Mouse (Mus musculus): Measurements from ENCODE around the gene Gm21992. TPM values are rescaled to one million over a fixed set of nuclear protein-coding genes. Genes with fewer than 3 reads are reported as not detected.

Gm21992 gene
- total RNA-seq, 2 experiments from 2014 or later: 21.2 to 28.3 TPM

DNA sequence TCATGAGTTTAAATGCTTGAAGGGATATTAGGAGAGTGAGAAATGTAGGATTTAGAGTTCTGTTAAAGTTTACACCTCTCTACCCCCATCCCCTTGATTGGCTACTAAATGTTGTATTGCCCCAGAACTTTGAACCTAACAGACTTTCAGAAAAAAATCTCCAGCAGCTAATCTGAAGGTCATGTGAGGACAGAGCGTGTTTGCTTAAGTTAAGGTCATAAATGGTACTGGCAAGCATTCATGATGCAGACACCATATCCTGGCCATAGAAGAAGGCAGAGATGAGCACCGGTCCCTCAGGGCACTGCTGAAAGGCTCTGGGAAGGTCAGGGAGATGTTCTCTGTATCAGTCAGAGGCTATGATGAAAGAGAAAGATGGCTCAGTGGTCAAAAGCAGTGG, 94.1 kb downstream of the Gm21992 start:
- no peak for DNase-seq (ENCODE audit: extremely low spot score in 1 of 2, low spot score in 1 of 2)

DNA sequence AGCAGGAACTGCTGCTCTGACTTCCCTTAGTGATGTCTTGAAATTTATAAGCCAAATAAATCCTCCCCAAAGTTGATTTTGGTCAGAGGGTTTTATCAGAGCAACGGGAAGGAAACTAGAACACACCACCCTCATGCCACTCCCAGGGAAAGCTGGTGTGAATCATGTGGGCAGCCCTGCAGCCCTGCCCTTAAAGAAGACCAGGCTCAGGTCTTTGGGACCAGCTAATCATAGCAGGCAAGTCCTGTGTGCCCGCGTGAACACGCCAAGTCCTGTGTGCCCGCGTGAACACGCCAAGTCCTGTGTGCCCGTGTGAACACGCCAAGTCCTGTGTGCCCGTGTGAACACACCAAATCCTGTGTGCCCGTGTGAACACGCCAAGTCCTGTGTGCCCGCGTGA, 94.7 kb downstream of the Gm21992 start:
- DNase-seq (ENCODE audit: extremely low spot score in 1 of 2, low spot score in 1 of 2): no peak

DNA sequence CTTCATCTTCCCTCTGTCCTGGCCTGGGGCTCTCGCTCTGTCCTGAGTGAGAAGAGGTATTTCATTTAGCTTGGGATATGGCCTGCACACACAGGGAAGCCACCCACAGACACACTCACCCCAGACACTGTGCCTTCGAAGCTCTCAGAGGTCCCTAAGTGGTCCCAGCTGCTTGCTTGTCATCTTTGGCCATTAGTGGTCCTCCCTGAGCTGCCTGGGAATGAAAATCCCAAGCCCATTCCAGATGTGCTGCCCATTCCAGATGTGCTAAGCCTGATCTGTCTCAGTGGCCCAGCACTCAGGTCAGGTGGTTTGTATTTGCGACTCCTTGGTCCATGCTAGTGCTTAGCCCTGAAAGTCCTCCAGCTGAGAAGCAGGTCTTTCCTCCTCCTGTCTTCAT, 97.5 kb downstream of the Gm21992 start:
- DNase-seq (ENCODE audit: extremely low spot score in 1 of 2, low spot score in 1 of 2): no peak

DNA sequence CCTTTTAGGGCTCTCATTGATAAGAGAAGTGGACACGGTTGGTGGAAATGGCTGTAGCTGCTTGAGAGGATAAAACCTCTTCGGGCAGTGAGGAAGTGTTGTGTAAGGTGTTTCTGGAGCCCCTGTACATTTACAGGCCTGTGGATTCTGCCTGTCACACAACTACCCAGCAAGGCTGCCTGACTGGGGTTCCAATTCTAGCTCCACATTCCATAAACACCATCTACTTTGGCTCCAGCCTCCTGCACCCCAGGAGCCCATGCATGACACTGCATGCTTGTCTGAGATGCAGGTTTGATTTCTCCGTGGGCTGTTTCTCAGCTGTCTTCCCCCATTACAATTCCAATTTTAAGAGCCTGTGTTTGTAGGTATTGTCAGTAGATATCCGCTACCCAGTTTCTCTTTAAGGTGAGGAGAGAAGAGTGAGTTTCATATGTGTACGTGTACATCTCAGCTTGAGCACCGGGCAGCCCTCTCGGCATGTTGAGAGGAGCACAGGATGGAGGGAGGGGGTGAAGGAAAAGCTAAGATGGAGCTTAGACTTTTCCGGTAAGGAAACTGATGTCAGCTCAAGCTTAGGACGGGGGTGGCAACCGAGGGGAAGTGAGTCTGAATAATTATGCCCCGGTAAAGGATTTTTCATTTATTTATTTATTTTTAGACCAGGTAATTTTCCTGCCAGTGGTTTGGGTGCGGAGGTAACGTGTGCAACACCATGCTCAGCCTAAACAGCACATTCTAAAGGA, 98.5 kb downstream of the Gm21992 start:
- no peak for DNase-seq (ENCODE audit: extremely low spot score in 1 of 2, low spot score in 1 of 2)

DNA sequence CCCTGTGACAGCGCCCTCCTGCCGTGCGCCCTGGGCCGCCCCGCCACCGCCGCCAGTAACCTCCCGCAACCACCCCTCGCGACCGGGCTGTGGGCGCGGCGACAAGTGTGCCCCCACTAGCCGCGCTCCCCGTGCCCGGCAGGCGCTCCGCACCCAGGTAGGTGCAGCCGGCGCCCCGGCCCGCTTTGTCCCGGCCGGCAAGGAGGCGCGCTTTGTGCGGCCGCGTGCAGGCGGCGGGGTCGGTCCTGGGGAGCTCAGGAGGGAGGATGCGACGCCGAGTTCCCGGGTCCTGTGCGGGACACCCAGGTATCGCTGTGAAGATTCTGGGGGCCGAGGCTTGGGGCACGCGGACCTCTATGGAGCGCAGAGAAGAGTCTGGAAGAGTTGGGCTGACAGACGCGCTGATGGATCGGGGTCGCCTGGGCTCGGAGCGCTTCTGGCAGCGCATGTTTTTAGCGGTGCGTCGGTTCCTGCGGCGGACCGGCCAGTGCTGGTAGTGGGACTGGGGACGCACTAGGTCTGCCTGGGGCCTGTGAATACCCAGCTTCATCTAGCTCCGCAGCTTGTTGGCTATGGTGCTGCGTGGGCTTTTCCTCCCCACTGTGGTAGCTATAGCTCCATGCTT, 99.1 kb downstream of the Gm21992 start:
- no peak for DNase-seq (ENCODE audit: extremely low spot score in 1 of 2, low spot score in 1 of 2)

DNA sequence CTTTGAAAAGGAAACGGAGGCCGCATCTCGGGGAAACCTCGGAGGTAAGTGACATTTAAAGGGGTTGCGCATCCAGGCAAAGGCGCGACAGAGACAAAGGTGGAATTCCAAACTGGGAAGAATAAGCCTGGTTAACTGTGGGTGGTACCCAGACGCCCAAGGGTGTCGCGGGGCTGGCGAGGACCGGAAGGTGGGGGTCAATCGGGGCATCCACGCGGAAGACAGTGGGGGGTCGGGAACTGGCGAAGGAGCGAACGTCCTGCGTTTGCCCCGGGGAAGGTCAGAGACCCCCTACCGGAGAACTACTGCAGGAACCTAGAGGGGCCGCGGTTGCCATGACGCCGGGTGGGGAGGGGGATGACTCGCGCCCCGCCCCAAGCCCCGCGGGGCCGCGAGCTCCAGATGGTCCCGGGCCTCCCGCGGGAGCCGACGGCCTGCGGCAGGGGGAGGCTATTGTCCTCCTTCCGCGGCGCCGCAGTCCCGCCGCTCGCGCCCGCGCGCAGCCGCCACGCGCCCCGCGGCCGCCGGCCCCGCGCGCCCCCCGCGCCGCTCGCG, 99.7 kb downstream of the Gm21992 start:
- no peak for DNase-seq (ENCODE audit: extremely low spot score in 1 of 2, low spot score in 1 of 2)

DNA sequence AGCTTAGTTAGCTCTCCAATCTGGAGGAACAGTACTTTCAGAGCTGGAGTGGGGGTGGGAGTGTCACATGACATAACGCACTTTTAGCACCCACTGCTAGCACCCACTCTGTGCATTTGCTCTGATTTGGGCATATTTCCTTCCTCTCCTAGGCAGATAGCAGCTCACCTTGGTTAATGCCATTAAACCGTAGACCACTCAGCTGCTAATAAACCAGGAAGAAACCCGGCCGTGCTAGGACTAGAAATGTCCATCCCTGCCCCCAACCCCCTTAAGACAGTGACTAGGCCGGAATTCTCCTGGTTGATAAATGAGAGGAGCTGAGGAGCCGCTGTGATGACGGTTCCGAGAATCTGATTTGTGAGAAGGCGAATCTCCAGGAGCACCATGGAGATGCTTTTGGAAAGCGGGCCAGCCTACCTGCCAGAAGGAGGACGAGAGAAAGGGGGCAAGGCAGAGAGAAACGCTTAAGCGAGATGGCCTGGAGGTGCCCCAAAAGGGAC, 100.3 kb downstream of the Gm21992 start, which contains the start of gene Sptbn2:
Gene Sptbn2, plus strand, starts transcription at position 70 of the 503 bp plus-strand sequence.
- peak in 1 of 2 experiments; percentile 59 for DNase-seq (ENCODE audit: extremely low spot score in 1 of 2, low spot score in 1 of 2)

DNA sequence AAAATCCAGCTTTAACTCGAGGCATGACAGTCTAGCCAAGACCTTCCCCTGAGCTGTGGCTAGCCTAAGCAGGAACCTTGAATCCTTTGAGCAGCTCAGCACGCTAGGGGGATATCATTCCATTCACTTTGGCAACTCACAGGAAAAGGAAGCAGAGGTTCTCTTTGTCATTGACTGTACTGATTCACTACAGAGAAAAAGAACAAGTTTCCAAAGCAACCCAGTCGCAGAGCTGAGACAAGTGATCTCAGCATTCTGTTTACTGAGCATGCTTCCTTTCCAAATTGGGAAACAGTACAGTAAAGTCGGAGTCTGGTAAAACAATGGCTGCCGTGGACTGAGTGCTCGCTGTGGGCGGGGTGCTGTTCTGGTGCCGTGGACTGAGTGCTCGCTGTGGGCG, 102.6 kb downstream of the Gm21992 start:
- no peak for DNase-seq (ENCODE audit: extremely low spot score in 1 of 2, low spot score in 1 of 2)

DNA sequence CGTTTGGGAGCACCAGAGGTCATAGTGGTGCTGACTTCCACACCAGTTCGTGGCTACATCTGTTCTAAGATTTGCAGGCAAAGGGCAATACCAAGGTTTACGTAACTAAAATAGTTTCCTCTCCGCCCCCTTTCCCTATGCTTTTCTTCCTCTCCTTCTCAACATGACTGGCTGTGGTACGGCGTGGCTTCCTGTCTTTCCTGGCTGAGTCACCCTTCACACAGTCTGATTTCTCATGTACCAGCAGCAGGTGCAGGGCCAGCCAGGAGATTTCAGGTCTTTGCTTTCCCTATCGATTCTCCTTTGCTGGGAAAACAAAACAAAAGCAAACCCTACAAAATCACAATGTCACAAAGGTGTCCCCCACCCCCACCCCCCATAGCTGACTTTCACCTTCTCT, 110.2 kb downstream of the Gm21992 start:
- no peak for DNase-seq (ENCODE audit: extremely low spot score in 1 of 2, low spot score in 1 of 2)

DNA sequence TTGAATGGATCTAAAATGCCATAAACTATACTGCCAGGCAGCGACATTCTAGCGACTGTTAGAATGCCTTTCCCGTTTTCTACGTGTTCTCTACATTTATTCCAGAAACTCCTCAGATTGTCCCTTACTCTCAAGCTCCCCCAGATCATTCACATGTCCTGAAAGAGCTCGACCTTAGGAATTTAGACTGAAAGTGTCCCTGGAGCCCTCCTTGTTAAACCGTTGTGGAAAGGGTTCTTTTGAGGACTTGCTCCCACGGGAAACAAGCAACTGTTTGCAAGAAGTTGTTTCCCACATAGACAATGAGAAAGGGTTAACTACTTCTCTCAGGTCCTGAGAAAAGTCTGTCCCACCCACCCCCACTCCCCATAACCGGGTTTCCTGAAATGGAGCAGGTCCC, 110.8 kb downstream of the Gm21992 start:
- DNase-seq (ENCODE audit: extremely low spot score in 1 of 2, low spot score in 1 of 2): no peak

DNA sequence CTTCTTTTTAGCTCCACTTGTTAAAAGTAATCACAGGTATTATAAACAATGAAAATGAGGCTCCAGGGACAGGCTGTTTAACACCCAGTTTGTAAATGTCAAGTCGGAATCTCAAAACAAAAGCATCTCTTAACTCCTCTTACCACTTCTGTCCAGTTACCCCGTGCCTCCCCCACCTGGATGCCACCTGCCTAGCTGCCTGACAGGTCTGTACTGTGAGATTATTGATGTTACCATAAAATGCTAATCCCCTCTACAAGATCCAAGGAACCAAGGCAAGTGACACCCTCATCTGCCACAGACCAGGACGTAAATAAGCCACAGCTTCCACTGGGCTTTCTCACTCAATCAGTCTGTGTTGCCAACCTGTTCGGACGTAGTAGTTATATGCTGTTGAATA, 111.6 kb downstream of the Gm21992 start:
- DNase-seq (ENCODE audit: extremely low spot score in 1 of 2, low spot score in 1 of 2): no peak

DNA sequence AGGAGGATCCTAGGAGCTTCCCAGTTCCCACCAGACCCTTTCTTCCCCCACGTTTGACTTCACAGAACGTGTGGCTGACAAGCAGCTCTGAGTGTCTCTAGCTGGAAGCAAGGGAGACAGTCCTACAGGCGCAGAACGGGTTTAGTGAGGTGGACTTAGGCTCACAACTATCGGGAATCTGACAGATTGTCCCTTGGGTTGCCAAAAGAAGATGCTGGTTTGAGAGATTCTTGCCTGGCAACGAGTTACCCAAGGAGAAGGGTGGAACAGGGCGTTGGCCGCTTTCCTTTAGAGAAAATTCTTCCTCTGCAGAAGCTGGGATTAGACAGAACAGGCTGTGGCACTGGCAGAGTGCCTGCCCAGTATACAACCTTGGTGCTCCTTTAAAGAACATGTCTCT, 112.6 kb downstream of the Gm21992 start:
- DNase-seq (ENCODE audit: extremely low spot score in 1 of 2, low spot score in 1 of 2): no peak

DNA sequence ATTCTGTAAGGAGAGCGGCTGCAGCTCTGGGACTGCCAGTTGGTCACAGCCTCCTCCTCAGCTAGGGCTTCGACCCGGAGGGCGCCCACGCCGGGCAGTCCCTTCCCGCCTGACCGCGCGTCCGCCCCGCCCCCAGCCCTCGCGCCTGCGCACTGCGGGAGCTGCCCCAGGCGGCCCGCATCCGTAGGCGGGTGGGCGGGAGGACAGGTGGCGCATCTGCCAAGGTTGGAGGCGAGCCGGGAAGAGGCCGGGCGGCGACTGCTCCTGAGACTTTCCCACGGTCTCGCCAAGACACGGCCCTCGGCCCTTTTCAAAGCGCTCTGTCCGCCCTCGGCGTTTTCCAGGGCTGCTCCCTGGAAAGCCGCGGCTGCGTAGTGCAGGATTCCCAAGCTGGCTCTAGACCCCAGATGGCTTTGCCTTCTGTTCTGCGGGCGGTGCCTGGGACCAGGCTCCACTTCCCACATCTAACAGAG, 113.2 kb downstream of the Gm21992 start, which contains the start of gene Gm960:
Gene Gm960, minus strand, starts transcription at position 464 of the 473 bp plus-strand sequence.
- DNase-seq (ENCODE audit: extremely low spot score in 1 of 2, low spot score in 1 of 2): peak; percentile 83 to 86

DNA sequence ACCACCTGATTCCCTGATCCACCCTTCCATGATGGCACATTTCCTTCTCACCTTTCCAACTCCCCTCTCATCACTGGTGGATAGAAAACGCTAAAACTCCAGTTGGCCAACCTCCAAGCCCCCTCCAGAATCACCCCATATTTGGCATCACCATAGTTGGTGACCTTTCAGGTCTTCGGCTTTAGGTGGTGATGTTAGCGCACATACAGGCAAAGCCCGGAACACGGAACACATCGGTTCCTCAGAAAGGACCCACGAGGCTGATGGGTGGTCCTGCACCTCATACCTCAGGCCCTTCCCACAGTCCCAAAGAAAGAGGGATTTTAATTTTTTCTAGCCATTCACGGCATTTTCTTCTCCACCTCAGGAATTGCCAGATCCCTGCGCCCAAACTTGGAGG, 113.7 kb downstream of the Gm21992 start:
- no peak for DNase-seq (ENCODE audit: extremely low spot score in 1 of 2, low spot score in 1 of 2)

DNA sequence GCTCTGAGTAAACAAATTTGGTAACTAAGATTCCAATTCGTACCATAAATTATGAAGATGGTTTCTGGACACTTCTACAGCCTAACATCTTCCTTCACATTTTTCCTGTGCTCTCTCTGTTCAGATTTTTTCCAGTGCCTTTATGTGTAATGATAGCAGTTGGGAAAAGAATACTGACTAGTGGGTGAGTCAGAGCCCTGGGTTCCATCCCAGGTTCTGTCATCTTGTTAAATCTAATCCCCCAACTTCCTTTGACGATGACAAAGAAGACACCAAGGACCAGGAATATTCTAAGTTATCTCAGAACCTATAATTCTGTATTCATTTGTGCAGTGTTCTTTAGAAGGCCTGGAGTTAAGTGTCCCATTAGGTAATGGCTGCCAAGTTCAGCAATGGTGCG, 114.3 kb downstream of the Gm21992 start:
- no peak for DNase-seq (ENCODE audit: extremely low spot score in 1 of 2, low spot score in 1 of 2)

DNA sequence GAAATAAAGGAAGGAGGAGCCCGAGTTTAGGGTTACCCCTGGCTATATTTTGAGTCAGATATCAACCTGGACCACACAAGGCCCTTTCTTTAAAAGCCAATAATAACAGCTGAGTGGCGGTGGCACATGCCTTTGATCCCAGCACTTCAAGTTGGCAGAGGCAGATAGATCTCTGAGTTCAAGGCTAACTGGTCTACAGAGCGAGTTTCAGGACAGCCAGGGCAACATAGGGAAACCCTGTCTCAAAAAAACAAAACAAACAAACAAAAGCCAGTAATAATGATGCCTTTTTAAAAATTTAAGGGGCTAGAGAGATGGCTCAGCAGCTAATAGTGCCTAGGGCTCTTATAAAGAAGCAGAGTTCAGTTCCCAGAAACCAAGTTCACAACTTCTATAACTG, 117.1 kb downstream of the Gm21992 start:
- DNase-seq (ENCODE audit: extremely low spot score in 1 of 2, low spot score in 1 of 2): no peak

Other genes starting within 250 kb of the Gm21992 start
- 10 to 100 TPM; 40.9 to 41.6 TPM for gene Lrfn4, start 195.9 kb downstream of the Gm21992 start, total RNA-seq (2021)
- gene Rce1, start 186.0 kb downstream of the Gm21992 start, total RNA-seq (2021): 10 to 100 TPM; 21.4 to 24.2 TPM
- gene Gm960, start 112.9 kb downstream of the Gm21992 start, total RNA-seq (2021): 1 to 10 TPM; 1.1 to 2.5 TPM
- 100 to 1,000 TPM; 615 to 659 TPM for gene Sptbn2, start 100.4 kb downstream of the Gm21992 start, total RNA-seq (2021)
- gene Rbm4b, start 55.1 kb downstream of the Gm21992 start, total RNA-seq (2021): 10 to 100 TPM; 18.2 to 18.8 TPM
- 10 to 100 TPM; 81.1 to 82.0 TPM for gene Rbm4, start 17.7 kb downstream of the Gm21992 start, total RNA-seq (2021)
- gene Rbm14, start within 50 bp of the Gm21992 start, total RNA-seq (2021): 10 to 100 TPM; 53.0 to 53.9 TPM
- 10 to 100 TPM; 30.6 to 37.8 TPM for gene Ccs, start 27.7 kb upstream of the Gm21992 start, total RNA-seq (2021)
- 1 to 10 TPM; 1.8 to 2.2 TPM for gene Ccdc87, start 27.8 kb upstream of the Gm21992 start, total RNA-seq (2021)
- 100 to 1,000 TPM; 113 to 118 TPM for gene Ctsf, start 43.5 kb upstream of the Gm21992 start, total RNA-seq (2021)
- under 1 TPM; 0.84 to 0.89 TPM for gene Actn3, start 66.3 kb upstream of the Gm21992 start, total RNA-seq (2021)
- gene Zdhhc24, start 67.1 kb upstream of the Gm21992 start, total RNA-seq (2021): 10 to 100 TPM; 24.9 to 25.5 TPM
- gene Bbs1, start 95.0 kb upstream of the Gm21992 start, total RNA-seq (2021): 10 to 100 TPM; 37.4 to 41.9 TPM
- 10 to 100 TPM; 41.0 to 43.5 TPM for gene Dpp3, start 116.7 kb upstream of the Gm21992 start, total RNA-seq (2021)
- gene Peli3, start 131.5 kb upstream of the Gm21992 start, total RNA-seq (2021): 10 to 100 TPM; 20.2 to 20.9 TPM
- 10 to 100 TPM; 60.5 to 71.1 TPM for gene Mrpl11, start 150.5 kb upstream of the Gm21992 start, total RNA-seq (2021)
- 1 to 10 TPM; 5.7 to 6.6 TPM for gene Npas4, start 178.7 kb upstream of the Gm21992 start, total RNA-seq (2021)
- gene Slc29a2, start 212.2 kb upstream of the Gm21992 start, total RNA-seq (2021): 10 to 100 TPM; 14.2 to 17.6 TPM
- 100 to 1,000 TPM; 131 to 132 TPM for gene B4gat1, start 227.2 kb upstream of the Gm21992 start, total RNA-seq (2021)
- 1 to 10 TPM; 5.0 to 5.3 TPM for gene AC124502.3, start 227.3 kb upstream of the Gm21992 start, total RNA-seq (2021)
- 10 to 100 TPM; 19.2 to 21.4 TPM for gene Brms1, start 229.7 kb upstream of the Gm21992 start, total RNA-seq (2021)
- gene Rin1, start 238.9 kb upstream of the Gm21992 start, total RNA-seq (2021): 100 to 1,000 TPM; 109 to 114 TPM